Mouse (Mus musculus): ENCODE measurements around the gene Nampt. TPM values are rescaled to one million over a fixed set of nuclear protein-coding genes. Genes with fewer than 3 reads are reported as not detected.

Nampt gene
- 23.5 and 26.2 TPM in 2 replicates for polyA plus RNA-seq (2012; rRNA removed)

DNA sequence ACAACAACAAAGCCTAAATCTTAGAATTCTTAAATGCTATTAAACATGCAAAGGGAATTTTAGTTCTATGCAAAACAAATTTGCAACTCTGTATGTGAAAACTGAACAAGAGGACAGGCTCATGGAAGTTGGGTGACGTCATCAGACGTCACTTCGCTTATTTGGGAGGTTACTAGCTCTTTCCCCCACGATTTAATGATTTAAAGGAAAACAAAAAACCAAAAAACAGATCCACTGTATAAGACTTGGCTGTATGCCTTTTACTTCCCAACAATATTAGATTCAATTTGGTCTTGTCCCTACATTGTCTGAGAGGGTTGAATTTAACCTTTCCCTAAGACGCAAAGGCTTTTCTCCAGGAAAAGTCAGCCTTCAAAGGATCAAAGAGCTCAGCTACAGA, at the start of gene Nampt:
TSS of gene Nampt (plus strand) at position 130 of the 400 bp plus-strand sequence.

Other genes with a start within 250 kb of the Nampt start
- gene Sypl, start 134.3 kb downstream of the Nampt start, polyA plus RNA-seq (2012; rRNA removed): 25.0 and 36.2 TPM in 2 replicates

Data from central nervous system, embryonic 11.5 days (tissue).